Mouse (Mus musculus) NIH3T3 (cell line): ENCODE results near the gene Psmb2.

Experiments
- DNase-seq: peaks from one replicate; pipeline ENCODE4 v3.0.0-alpha.2; 2012; ENCODE audit warnings: low read depth

The Psmb2 gene

GRCm38 (mm10) chr4:126732531-126733380 is 55.3 kb downstream of the Psmb2 start:
- DNase-seq: peak; percentile 23

GRCm38 (mm10) chr4:126734001-126734603 is 56.7 kb downstream of the Psmb2 start:
- DNase-seq: no peak

DNA sequence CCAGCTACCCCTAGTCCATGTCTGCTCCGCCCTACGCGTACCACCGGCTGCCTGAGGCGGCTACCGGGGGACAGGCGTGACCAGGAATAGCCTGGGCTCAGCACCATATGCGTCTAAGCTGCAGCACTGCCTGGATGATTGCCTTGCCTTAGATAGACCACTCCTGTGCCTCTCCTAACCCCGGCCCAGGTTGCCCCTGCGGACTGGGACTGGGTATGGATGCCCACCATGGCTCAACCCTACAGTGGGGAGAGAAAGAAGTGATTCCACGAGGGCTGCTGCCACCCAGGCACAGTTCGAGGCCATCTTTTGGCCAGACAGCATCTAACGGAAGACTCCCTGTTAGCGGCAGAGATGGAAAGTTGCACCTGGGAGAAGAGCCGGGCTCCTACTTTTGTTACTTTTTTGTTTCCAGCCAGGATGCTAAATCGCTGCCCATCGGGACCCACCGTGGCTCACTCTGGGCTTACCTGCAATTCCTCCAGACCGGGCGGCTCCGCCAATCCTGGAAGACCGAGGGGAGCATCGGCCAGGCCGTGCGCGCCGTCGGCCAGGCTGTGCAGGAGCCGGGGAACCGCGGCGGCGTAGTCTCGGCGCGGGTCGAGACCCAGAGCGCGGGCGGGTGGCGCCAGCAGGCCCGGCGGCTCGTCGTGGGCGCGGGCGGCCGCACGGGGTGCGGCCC is 57.4 kb downstream of the Psmb2 start:
- no peak for DNase-seq

DNA sequence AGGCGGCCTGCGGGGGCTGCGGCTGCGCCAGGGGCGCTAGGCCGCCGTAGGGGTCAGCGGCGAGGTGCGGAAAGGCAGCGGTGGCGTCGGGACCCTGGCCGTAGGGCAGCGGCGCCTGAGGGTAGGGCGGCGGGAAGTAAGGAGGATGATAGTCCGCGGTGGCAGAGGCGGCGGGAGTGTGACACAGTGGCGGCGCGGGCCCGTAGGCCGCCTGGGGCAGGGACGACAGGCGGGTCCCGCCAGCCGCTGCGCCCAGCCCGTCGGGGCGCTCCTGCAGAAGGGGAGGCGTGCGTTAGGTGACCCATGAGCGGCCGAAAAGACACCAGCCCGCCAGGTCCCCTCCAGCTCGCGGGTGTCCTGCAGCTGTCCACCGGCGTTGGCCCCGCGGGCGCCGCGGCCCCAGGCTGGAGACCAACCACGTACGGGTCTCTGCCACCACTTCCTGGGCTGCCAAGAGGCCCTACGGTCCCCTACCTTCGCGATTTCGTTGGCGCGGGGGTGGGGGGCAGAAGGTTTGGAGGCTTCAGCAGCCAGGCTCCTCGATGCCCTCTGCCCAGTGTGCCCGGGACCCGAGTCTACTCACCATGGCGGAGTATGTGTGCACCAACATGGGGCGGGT is 58.1 kb downstream of the Psmb2 start:
- DNase-seq: no peak

DNA sequence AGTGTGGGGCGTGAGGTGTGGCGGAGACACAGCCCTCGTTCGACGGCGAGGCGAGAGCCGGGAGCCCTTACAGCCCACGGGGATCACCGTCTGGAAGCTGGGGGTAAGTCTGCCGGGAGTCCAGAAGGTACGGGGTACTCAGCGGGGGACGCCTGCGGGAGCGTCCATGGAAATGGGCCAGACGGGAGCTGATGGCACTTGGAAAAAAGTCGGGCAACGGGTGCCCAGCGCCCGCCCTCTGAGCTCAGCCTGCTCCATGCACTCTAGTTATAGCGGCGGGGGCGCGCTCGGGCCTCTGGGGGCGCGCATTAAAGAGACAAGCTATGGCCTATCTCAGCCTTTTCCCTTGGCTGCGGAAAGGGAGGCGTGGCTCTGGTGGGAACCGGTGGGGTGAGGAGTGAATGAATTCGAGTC is 58.6 kb downstream of the Psmb2 start, which contains the start of gene Tfap2e:
Gene Tfap2e (minus strand): TSS at position 240 of the 414 bp plus-strand sequence.
- no peak for DNase-seq

- DNase-seq: peak; percentile 73
These were observed 62.7 kb downstream of the Psmb2 start for GRCm38 (mm10) chr4:126739966-126740676.

DNA sequence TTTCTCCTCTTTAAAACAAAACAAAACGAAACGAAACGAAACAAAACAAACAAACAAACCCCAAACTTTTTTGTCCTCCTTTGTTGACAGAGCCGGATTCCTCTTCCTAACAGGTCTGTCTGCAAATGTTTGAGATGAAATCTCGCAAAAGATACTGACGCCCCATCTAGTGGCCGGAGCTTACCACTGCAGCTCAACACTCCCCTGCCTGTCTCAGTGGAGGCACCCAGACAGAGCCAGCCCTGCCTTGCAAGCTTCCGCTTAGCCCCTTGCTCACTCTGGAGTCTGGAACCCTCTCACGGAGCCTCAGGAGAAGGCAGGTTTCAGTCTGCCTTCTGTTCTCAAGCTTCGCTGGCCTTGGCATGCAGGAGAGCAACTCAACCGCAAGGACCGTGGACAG is 64.0 kb downstream of the Psmb2 start:
- peak; percentile 90 for DNase-seq

DNA sequence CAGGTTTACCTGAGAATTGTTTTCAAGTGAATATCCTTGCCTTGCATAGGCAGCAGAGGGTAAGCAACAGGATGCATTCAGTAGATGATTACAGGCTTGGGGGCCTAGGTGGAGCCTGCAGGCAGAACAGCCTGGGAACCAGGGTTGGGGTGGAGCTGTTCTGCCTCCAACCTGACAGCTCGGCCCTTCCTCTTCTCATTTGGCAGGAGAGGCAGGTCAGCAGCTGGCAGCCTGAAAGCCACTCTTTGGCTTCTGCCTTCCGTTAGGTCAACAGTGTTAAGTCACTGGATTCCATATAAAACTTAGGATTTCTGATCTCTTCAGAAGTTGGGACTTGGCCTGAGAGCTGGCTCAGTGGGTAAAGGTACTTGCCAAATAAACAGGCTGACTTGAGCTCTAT is 65.5 kb downstream of the Psmb2 start:
- DNase-seq: no peak

- DNase-seq: no peak
These were observed 66.3 kb downstream of the Psmb2 start for GRCm38 (mm10) chr4:126743713-126744112.

DNA sequence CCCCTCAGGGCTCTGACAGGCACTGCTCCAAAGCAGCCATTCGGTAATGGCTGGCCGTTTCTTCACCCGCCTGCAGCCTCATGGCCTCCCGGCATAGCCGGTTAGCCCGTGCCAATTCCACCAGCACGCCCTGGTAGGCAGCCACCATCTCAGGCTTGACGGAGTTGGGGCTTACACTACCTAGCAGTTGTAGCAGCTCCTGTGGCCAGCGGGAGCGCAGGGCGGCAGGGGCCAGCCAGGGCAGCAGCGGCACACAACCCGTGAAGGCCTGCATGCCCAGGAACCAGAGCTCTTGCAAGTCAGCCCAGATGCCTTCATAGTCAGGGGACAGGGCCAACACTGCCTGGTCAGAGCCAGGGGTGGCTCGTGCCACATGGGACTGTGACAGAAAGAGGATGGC is 67.4 kb downstream of the Psmb2 start:
- DNase-seq: no peak

DNA sequence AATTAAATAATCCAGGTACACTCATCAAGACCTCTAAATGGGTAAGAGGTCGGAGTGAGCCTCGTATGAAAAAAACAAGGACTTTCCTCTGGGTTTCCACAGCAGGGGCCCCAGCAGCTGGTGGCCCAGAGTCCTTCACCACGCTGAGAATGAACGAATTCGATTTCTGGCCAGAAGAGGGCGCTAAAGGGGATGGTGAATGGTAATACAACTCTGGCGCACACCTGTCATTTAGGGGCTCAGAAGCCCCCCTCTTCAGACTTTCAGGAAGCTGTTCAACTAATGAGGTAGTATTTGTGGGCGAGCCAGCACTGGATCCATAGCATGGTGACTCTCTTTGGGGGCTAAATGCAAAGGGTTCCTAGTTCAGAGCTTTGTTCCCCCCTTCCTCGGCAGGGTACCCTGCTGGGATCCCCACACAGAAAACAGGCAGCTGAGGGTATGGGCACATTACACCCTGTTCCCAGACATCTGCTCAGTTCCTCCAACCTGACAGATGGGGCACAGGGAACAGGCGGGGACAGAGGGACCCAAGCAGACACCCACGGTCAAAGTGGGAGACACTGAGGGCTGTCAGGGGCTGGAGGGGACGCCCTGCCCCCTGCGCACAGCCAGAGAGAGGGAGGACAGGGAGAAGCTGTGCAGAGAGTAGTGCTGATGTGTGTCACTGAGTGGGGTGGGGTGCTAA is 68.2 kb downstream of the Psmb2 start:
- DNase-seq: peak; percentile 78

GRCm38 (mm10) chr4:126746194-126746840 is 68.9 kb downstream of the Psmb2 start:
- no peak for DNase-seq

GRCm38 (mm10) chr4:126748381-126748780 is 71.0 kb downstream of the Psmb2 start:
- DNase-seq: no peak

- no peak for DNase-seq
These were observed 72.1 kb downstream of the Psmb2 start for GRCm38 (mm10) chr4:126749553-126749952.

GRCm38 (mm10) chr4:126750046-126750683 is 72.7 kb downstream of the Psmb2 start:
- no peak for DNase-seq

- DNase-seq: no peak
These were observed 73.6 kb downstream of the Psmb2 start for GRCm38 (mm10) chr4:126750863-126751555.

GRCm38 (mm10) chr4:126751556-126752023 is 74.2 kb downstream of the Psmb2 start:
- no peak for DNase-seq

- peak; percentile 74 for DNase-seq
These were observed 74.7 kb downstream of the Psmb2 start for GRCm38 (mm10) chr4:126752024-126752607.

GRCm38 (mm10) chr4:126752608-126753141 is 75.2 kb downstream of the Psmb2 start:
- peak; percentile 40 for DNase-seq
